Mouse (Mus musculus): ENCODE data around the gene Sephs2. TPM values are rescaled to one million over a fixed set of nuclear protein-coding genes. Genes with fewer than 3 reads are reported as not detected.

Gene Sephs2
- total and polyA plus RNA-seq, 2 experiments from 2014 or later: 70.0 to 95.2 TPM

- ATAC-seq (ENCODE audit: low FRiP score): no peak
- Histone ChIP-seq H3K4me2 (ENCODE audit: low read depth, low read length, poor library complexity, severe bottlenecking) (no peak overlapping the region), H3K27ac (ENCODE audit: low read depth, low read length) (no peak overlapping the region), H3K4me1 (ENCODE audit: insufficient read depth, low read length) (peaks cover 2% of the 10 kb centered on the region; the same call in 1 of the 2 replicates), H3K4me3 (ENCODE audit: low read depth, low read length) (no peak overlapping the region), H3K9ac (replicated peaks; ENCODE audit: low read length, poor library complexity, severe bottlenecking) (no peak overlapping the region), H3K36me3 (ENCODE audit: insufficient read depth, low read length) (no peaks in the 10 kb centered on the region), H3K9me3 (ENCODE audit: low read length) (no peaks in the 10 kb centered on the region), H3K27me3 (ENCODE audit: insufficient read depth, low read length) (no peaks in the 10 kb centered on the region)
- 75% methylated on average over 5 of the region's 5 CpGs for WGBS
- no peak for DNase-seq (ENCODE audit: low spot score)
- TF ChIP-seq CTCF (IDR thresholded peaks at IDR 0.05): no peak
Observed at GRCm38 (mm10) chr7:127276519-127276961, 2.7 kb upstream of the Sephs2 start.

- Histone ChIP-seq H3K4me2 (ENCODE audit: low read depth, low read length, poor library complexity, severe bottlenecking) (peak overlapping the region; percentile 82), H3K4me1 (ENCODE audit: insufficient read depth, low read length) (peaks cover 2% of the 10 kb centered on the region; the same call in 1 of the 2 replicates), H3K9me3 (ENCODE audit: low read length) (0 out of 2 replicates have a peak, but pooled peaks cover 5% of the 10 kb centered on the region), H3K36me3 (ENCODE audit: insufficient read depth, low read length) (peaks cover 7% of the 10 kb centered on the region; the same call in 1 of the 2 replicates), H3K27ac (ENCODE audit: low read depth, low read length) (peak overlapping the region; percentile 88), H3K9ac (replicated peaks; ENCODE audit: low read length, poor library complexity, severe bottlenecking) (peak overlapping the region; percentile 89), H3K4me3 (ENCODE audit: low read depth, low read length) (peak overlapping the region; percentile 92), H3K27me3 (ENCODE audit: insufficient read depth, low read length) (no peaks in the 10 kb centered on the region)
- DNase-seq (ENCODE audit: low spot score) (peak; percentile 40), ATAC-seq (ENCODE audit: low FRiP score) (peak; percentile 70)
- TF ChIP-seq CTCF (IDR thresholded peaks at IDR 0.05): no peak
- 14% methylated on average over 44 of the region's 50 CpGs for WGBS
Observed at GRCm38 (mm10) chr7:127273118-127273923, 534 bp downstream of the Sephs2 start.

GRCm38 (mm10) chr7:127272566-127272965, 1.3 kb downstream of the Sephs2 start:
- no peak overlapping the region for H3K27ac ChIP-seq (ENCODE audit: low read depth, low read length)
- 90% methylated on average over 15 of the region's 15 CpGs for WGBS
- ATAC-seq (ENCODE audit: low FRiP score) (no peak), DNase-seq (ENCODE audit: low spot score) (no peak)
- no peak for TF ChIP-seq CTCF (IDR thresholded peaks at IDR 0.05)
- H3K4me3 ChIP-seq (ENCODE audit: low read depth, low read length): peak overlapping the region; percentile 92
- peaks cover 7% of the 10 kb centered on the region; the same call in 1 of the 2 replicates for H3K36me3 ChIP-seq (ENCODE audit: insufficient read depth, low read length)
- peak overlapping the region; percentile 82 for H3K4me2 ChIP-seq (ENCODE audit: low read depth, low read length, poor library complexity, severe bottlenecking)
- no peak overlapping the region for H3K9ac ChIP-seq (replicated peaks; ENCODE audit: low read length, poor library complexity, severe bottlenecking)
- H3K9me3 ChIP-seq (ENCODE audit: low read length): 0 out of 2 replicates have a peak, but pooled peaks cover 5% of the 10 kb centered on the region
- no peaks in the 10 kb centered on the region for H3K27me3 ChIP-seq (ENCODE audit: insufficient read depth, low read length)
- peaks cover 2% of the 10 kb centered on the region; the same call in 1 of the 2 replicates for H3K4me1 ChIP-seq (ENCODE audit: insufficient read depth, low read length)

GRCm38 (mm10) chr7:127271093-127271492, 2.8 kb downstream of the Sephs2 start:
- H3K4me1 ChIP-seq (ENCODE audit: insufficient read depth, low read length): peaks cover 2% of the 10 kb centered on the region; the same call in 1 of the 2 replicates
- no peak for TF ChIP-seq CTCF (IDR thresholded peaks at IDR 0.05)
- H3K9me3 ChIP-seq (ENCODE audit: low read length): 0 out of 2 replicates have a peak, but pooled peaks cover 5% of the 10 kb centered on the region
- H3K4me3 ChIP-seq (ENCODE audit: low read depth, low read length): no peak overlapping the region
- H3K27ac ChIP-seq (ENCODE audit: low read depth, low read length): no peak overlapping the region
- no peak overlapping the region for H3K9ac ChIP-seq (replicated peaks; ENCODE audit: low read length, poor library complexity, severe bottlenecking)
- no peak overlapping the region for H3K4me2 ChIP-seq (ENCODE audit: low read depth, low read length, poor library complexity, severe bottlenecking)
- H3K36me3 ChIP-seq (ENCODE audit: insufficient read depth, low read length): peaks cover 7% of the 10 kb centered on the region; the same call in 1 of the 2 replicates
- WGBS: 96% methylated on average over 4 of the region's 4 CpGs
- ATAC-seq (ENCODE audit: low FRiP score) (no peak), DNase-seq (ENCODE audit: low spot score) (no peak)
- H3K27me3 ChIP-seq (ENCODE audit: insufficient read depth, low read length): no peaks in the 10 kb centered on the region

- no peak for TF ChIP-seq CTCF (IDR thresholded peaks at IDR 0.05)
- no peak overlapping the region for H3K4me3 ChIP-seq (ENCODE audit: low read depth, low read length)
- no peak overlapping the region for H3K27ac ChIP-seq (ENCODE audit: low read depth, low read length)
- WGBS: 93% methylated on average over 5 of the region's 5 CpGs
- DNase-seq (ENCODE audit: low spot score) (no peak), ATAC-seq (ENCODE audit: low FRiP score) (no peak)
- peaks cover 2% of the 10 kb centered on the region; the same call in 1 of the 2 replicates for H3K4me1 ChIP-seq (ENCODE audit: insufficient read depth, low read length)
- no peak overlapping the region for H3K9ac ChIP-seq (replicated peaks; ENCODE audit: low read length, poor library complexity, severe bottlenecking)
- peaks cover 7% of the 10 kb centered on the region; the same call in 1 of the 2 replicates for H3K36me3 ChIP-seq (ENCODE audit: insufficient read depth, low read length)
- H3K27me3 ChIP-seq (ENCODE audit: insufficient read depth, low read length): no peaks in the 10 kb centered on the region
- H3K4me2 ChIP-seq (ENCODE audit: low read depth, low read length, poor library complexity, severe bottlenecking): no peak overlapping the region
- 0 out of 2 replicates have a peak, but pooled peaks cover 5% of the 10 kb centered on the region for H3K9me3 ChIP-seq (ENCODE audit: low read length)
Observed at GRCm38 (mm10) chr7:127270666-127271065, 3.2 kb downstream of the Sephs2 start.

- no peak for TF ChIP-seq CTCF (IDR thresholded peaks at IDR 0.05)
- Histone ChIP-seq H3K4me1 (ENCODE audit: insufficient read depth, low read length) (peaks cover 2% of the 10 kb centered on the region; the same call in 1 of the 2 replicates), H3K4me3 (ENCODE audit: low read depth, low read length) (no peak overlapping the region), H3K9ac (replicated peaks; ENCODE audit: low read length, poor library complexity, severe bottlenecking) (no peak overlapping the region), H3K36me3 (ENCODE audit: insufficient read depth, low read length) (peaks cover 7% of the 10 kb centered on the region; the same call in 1 of the 2 replicates), H3K27me3 (ENCODE audit: insufficient read depth, low read length) (no peaks in the 10 kb centered on the region), H3K9me3 (ENCODE audit: low read length) (0 out of 2 replicates have a peak, but pooled peaks cover 5% of the 10 kb centered on the region), H3K4me2 (ENCODE audit: low read depth, low read length, poor library complexity, severe bottlenecking) (no peak overlapping the region), H3K27ac (ENCODE audit: low read depth, low read length) (no peak overlapping the region)
- DNase-seq (ENCODE audit: low spot score): no peak
- no peak for ATAC-seq (ENCODE audit: low FRiP score)
- 96% methylated on average over 2 of the region's 2 CpGs for WGBS
Observed at GRCm38 (mm10) chr7:127270256-127270655, 3.6 kb downstream of the Sephs2 start.

All from midbrain, postnatal 0 days (tissue).